Mouse (Mus musculus) macrophage (primary cell): Measurements from ENCODE around the gene Krcc1. TPM values are rescaled to one million over a fixed set of nuclear protein-coding genes. Genes with fewer than 3 reads are reported as not detected.

Experiments used
- H3K27ac ChIP-seq: fragments of 350-480 bp; formaldehyde crosslinking; 2 replicates; pipeline ENCODE4 v1.9.0; 2021
- H3K36me3 ChIP-seq: fragments of 350-480 bp; formaldehyde crosslinking; 2 replicates; pipeline ENCODE4 v1.9.0; 2021; ENCODE audit errors: inconsistent target
- H3K4me3 ChIP-seq: fragments of 350-480 bp; formaldehyde crosslinking; 2 replicates; pipeline ENCODE4 v1.9.0; 2021; ENCODE audit errors: inconsistent target
- H3K79me2 ChIP-seq: fragments of 350-480 bp; formaldehyde crosslinking; 2 replicates; pipeline ENCODE4 v1.9.0; 2021; ENCODE audit errors: inconsistent target
- WGBS: methylation state at CpG from one replicate; pipeline ENCODE4 v1.1.7; 2026; ENCODE audit warnings: inconsistent platforms; ENCODE audit not compliant: missing documents; 5-methylcytosine and 5-hydroxymethylcytosine counted together
- polyA plus RNA-seq: library from polyadenylated mRNA; stranded (reverse); fragments of 250-400 nt; gene quantifications from 3 replicates; pipeline ENCODE4 v1.2.4, GENCODE M21; 2018; ENCODE audit warnings: inconsistent platforms
- total RNA-seq, 78 experiments: library from RNA; depleted of rRNA; stranded (reverse); fragments of 250-400 nt; gene quantifications; 1 replicate in 9 of 78; 2 replicates in 24 of 78; 3 replicates in 43 of 78; 4 replicates in 2 of 78; pipeline ENCODE4 v1.2.4; 2018; ENCODE audit warnings: inconsistent platforms in 56 of 78

Krcc1 gene
- 100 to 1,000 TPM in 5 of 26 experiments, 10 to 100 TPM in 21; 20.3 to 134 (median 75.3) TPM for total RNA-seq (2018; cell fraction: chromatin; rRNA removed)
- 100 to 1,000 TPM in 21 of 26 experiments, 10 to 100 TPM in 5; 82.9 to 143 (median 109) TPM for total RNA-seq (2018; cell fraction: cytosol; rRNA removed)
- total RNA-seq (2018; cell fraction: nucleus; rRNA removed), result 100 to 1,000 TPM in 11 of 26 experiments, 10 to 100 TPM in 15; 51.7 to 138 (median 94.1) TPM
- 102 to 223 TPM (median 117 TPM) in 3 replicates for polyA plus RNA-seq

DNA sequence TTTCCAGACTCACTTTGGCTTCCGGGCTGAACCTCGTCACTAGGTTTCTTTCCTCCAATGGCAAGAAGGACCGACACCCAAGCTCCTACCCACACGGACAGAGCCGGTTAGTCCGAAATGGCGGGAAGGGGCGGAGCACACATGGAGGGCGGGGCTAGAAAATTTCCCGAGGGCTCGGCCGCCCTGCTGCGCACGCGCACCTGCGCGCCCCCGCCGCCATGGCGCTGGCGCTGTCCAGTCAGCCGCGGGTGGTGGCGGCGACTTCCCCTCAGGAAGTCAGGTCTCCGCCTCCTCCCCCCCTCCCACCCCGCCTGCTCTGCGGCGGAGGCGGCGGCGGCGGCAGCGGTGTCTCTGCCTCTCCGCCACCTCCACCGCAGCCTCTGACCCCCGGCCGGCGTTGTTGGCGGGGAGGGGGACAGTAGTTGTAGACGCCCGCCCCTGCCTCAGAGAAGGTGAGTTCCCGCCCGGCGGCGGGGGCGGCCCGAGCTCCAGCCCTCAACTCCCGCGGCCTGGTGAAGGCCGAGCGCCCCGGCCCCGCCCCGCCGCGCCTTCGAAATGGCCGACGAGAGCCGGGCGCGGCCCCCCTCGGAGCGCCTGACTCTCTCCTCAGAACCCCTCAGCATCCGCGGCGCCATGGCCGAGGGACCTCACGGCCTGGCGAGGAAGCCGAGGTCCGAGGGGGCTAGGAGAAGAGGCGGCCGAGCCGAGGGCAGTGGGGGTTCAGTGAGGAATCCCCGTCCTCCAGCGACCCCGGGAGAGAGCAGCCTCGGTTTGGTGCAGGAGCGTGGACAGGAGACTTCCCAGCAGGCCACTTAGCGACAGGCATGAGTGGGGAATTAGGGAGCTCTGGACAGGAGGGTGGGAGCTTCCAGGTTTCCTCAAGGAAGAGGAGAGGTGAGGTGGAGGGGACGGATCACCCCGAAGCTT, at the start of gene Krcc1:
Krcc1 (plus strand) TSS at position 289 of the 927 bp plus-strand sequence.
- under 1% methylated on average over 76 of the region's 84 CpGs for WGBS
- Histone ChIP-seq H3K27ac (peak within 1 kb of the TSS; percentile 94), H3K36me3 (no peaks in the 10 kb centered on the region), H3K79me2 (peaks cover 49% of the 10 kb centered on the region), H3K4me3 (peak within 1 kb of the TSS; percentile 95)

DNA sequence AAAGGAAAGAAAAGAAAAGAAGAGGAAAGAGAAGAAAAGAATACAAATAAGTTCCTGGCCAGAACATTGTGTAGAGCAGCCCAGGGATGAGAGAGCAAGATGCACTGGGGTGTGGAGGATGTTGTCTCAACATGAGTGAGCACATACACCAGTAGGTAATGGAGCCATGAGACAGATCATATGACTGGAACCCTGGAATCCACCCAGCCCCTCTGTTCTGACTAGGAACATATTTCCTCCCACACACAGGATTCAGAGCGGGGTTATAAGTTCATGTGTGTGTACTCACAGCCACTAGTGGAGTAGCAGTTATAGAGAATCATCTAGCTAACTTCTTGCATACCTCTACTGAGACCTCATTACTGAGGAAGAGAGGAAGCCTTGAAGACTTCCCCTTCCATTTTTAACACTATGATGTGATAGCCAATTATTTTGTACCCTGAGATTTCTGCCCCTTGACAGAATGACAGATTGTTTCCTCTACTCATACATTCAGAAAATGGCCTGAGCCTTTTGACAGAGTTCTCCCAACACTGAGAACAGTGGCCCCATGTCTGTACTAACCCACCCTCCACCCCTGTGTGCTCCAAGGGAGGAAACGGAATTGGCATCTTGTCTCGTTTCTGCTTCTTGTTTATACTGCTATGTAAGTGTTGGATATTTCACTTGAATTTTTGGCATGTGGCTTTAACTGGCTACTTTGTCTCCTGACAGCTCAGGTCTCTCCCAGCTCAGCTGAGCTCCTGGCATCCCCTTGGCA, 47.1 kb upstream of the Krcc1 start:
- Histone ChIP-seq H3K36me3 (no peaks in the 10 kb centered on the region), H3K79me2 (no peaks in the 10 kb centered on the region), H3K27ac (peak overlapping the region; percentile 32), H3K4me3 (no peak overlapping the region)
- WGBS, result 13% methylated on average over 2 of the region's 3 CpGs

DNA sequence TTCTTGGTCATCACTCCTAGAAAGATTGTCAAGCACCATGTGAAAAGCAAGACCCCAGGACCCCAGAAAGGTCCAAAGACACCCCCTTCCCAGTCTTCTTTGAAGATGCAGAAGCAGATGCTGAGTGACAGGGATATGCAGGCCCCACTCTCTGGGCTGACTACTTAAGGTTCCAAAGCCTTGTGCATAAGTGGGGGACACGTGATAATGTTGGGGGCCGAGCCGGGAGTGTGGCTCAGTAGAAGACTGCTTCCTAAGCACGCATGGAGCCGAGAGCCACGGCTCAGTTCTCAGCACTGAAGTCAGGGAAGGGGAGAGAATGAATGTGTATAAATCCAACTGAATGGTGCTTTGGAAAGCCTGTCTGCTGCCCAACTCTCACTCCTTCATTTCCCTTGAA, 44.9 kb upstream of the Krcc1 start:
- WGBS, result 98% methylated on average over 6 of the region's 6 CpGs
- H3K27ac ChIP-seq, result no peak overlapping the region
- no peak overlapping the region for H3K4me3 ChIP-seq
- H3K79me2 ChIP-seq, result no peaks in the 10 kb centered on the region
- H3K36me3 ChIP-seq, result no peaks in the 10 kb centered on the region

DNA sequence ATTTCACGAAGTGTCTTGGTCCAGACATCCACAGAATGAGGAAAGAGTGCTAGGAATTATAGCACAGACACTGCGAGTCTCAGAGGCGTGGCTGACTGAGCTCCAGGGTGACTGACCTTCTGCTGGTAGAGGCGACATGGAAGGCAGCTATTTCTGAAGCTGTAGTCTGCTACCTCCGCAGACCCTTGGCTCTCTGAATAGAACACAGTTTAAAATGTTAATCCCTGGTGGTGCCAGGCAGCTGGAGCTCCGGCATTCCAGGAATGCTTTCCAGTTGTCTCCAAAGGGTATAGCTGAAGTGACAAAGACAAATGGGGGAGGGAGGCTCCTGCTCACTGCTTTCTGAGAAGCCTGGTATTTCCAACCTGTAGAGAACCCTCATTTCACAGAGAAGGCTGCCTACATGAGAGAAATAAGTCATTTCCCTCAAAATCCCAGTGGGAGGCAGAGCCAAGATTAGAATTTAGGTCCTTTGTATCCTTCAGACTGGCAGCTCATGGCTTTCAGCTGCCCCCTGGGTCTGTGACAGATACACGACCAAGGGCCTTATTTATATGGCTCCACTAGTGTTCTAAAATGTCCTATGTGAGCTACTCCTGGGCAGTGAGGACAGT, 44.2 kb upstream of the Krcc1 start:
- Histone ChIP-seq H3K4me3 (no peak overlapping the region), H3K27ac (no peak overlapping the region), H3K79me2 (no peaks in the 10 kb centered on the region), H3K36me3 (no peaks in the 10 kb centered on the region)
- WGBS, result 90% methylated on average over 7 of the region's 7 CpGs

DNA sequence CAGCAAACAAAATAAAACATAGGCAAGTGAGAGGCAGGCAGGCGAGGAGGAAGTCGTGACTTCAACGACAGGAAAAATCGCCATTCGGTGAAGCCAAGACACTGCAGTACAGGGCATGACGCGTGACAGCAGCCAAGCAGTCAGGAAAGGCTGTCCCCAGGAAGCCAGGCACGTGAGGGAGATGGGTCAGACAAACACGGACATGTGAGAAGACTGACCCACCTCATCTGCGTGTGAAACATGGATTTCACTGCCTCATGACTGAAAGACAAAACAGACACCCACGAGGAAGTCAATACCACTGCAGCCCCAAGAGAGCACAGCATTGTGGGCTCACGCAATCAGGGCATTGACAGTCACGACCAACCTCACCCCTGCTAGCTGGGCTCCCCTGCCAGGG, 36.4 kb upstream of the Krcc1 start:
- H3K4me3 ChIP-seq, result no peak overlapping the region
- H3K36me3 ChIP-seq, result no peaks in the 10 kb centered on the region
- H3K27ac ChIP-seq, result no peak overlapping the region
- no peaks in the 10 kb centered on the region for H3K79me2 ChIP-seq
- WGBS, result 73% methylated on average over 13 of the region's 13 CpGs

DNA sequence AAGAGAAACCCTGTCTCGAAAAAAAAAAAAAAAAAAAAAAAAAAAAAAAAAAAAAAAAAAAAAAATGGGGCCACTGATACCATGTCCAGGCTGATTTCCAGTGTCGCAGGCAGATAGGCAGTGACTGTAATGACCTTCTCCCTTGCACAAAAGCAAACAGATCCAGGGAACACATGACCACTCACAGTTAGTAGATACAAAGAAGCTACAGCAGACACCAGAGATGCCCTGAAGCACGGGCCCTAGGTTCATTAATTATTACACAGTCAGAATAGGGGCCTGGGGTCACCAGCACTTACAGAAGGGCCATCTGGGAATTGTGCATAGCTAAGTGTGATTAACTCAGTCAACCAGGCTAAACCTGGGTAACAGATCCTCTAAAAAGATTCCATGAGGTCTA, 35.5 kb upstream of the Krcc1 start:
- Histone ChIP-seq H3K27ac (no peak overlapping the region), H3K4me3 (no peak overlapping the region), H3K36me3 (no peaks in the 10 kb centered on the region), H3K79me2 (no peaks in the 10 kb centered on the region)
- WGBS, result 95% methylated on average over 2 of the region's 3 CpGs

DNA sequence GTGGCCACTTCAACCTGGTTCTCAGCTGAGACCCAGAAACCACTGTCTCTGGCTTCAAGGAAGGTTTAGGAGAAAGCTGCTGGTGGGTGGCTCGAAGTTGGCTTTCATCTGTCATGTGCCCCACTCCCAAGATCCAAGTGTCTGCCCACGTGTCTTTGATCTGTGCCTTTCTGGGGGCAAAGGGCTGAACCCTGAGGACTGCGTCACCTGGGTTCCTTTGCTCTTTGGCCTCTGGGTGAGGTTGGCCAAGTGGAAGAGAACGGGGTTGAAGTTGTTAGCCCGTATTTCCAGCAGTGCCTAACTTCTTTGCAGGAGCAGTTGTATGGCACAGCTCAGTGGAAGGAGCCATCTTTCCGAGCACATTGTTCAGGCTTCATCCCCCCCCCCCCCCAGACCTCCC, 35.0 kb upstream of the Krcc1 start:
- Histone ChIP-seq H3K36me3 (no peaks in the 10 kb centered on the region), H3K27ac (no peak overlapping the region), H3K79me2 (no peaks in the 10 kb centered on the region), H3K4me3 (no peak overlapping the region)
- 93% methylated on average over 6 of the region's 6 CpGs for WGBS

DNA sequence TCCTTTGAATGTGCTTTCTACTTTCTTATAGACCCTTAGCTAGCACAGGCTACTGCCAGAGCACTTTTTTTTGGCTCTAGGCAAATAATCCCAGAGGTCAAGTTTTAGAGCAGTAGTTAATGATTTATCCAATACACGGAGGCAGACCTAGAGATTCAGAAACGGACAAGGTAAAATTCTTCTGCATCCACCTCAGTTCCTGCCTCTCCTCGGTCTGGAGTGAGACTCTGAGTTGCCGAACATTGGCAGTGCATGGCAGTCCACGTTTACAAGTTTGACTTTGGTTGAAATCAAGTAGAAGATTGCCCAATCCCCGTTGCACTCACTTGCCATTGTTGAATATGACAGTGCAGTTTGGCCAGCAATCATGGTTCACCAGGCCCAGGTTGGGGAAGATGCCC, 34.4 kb upstream of the Krcc1 start:
- 81% methylated on average over 6 of the region's 6 CpGs for WGBS
- Histone ChIP-seq H3K27ac (no peak overlapping the region), H3K4me3 (no peak overlapping the region), H3K36me3 (no peaks in the 10 kb centered on the region), H3K79me2 (no peaks in the 10 kb centered on the region)

DNA sequence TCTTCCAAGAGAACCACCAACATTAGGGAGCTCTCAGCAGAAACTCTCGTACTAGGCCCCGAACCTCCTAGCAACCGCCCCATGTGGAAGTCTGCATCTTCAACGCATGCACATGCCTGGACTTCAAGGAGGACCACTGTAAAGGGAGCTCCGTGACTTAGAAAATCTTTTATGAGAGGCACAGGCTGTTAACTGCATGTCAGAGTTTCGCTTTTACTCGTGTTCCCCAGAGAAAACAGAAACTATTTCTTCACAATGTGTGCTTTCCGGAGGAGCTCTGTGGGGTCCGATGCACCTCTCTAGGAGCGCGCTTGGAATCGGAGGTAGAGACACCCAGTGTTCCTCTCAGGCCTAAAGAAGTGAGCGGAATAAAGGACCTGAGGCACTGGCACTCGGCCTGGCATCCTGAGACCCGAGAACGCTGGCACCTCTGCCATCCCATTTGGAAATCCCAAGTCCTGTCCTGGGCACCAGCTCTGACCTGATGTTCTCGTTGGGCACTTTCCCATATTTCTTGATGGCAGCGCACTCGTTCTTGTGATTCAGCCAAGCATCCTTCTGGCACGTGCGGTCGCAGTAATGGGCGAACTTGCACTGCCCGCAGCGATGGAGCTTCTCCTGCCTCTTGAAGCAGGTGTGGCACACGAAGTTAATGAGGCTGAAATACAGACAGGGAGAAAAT, 32.3 kb upstream of the Krcc1 start:
- Histone ChIP-seq H3K4me3 (no peak overlapping the region), H3K36me3 (no peaks in the 10 kb centered on the region), H3K27ac (no peak overlapping the region), H3K79me2 (no peaks in the 10 kb centered on the region)
- 94% methylated on average over 25 of the region's 26 CpGs for WGBS

DNA sequence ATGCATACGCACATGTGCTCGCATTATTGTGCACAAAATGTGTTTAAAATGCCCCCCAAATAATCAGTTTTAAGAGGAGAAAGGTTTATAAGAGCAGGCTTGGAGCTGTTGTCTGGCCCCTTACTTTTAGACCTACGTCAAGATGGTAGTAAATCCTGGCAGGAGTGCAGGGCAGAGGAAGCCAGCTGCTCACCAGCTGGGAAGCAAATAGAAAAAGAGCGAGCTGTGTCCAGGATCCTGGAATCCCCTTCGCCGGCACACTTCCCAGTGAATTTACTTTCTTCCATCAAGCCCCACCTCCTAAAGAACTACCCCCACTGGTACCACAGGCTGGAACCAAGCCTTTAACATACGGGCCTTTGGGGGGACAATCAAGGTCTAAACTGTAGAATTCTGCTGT, 30.6 kb upstream of the Krcc1 start:
- 93% methylated on average over 7 of the region's 7 CpGs for WGBS
- Histone ChIP-seq H3K4me3 (no peak overlapping the region), H3K27ac (no peak overlapping the region), H3K36me3 (no peaks in the 10 kb centered on the region), H3K79me2 (no peaks in the 10 kb centered on the region)

DNA sequence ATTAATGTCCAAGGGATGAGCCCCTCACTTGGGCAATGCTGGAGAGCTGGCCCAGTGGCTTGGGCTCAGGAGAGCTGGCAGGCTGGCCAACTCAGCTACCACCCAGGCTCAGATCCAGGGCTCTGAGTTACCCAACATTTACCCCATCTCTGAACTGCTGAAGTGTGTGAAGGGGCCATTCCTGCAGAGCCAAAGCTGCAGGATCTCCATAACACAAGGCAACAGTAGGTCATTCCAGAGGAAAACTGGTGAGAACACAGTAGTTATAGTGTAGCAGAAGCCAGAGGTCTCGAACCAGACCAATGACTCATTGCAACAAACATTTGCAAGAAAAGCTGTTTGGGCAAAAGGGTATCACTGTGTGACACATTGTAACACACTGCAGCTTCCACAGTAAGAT, 28.7 kb upstream of the Krcc1 start:
- H3K27ac ChIP-seq, result no peak overlapping the region
- WGBS, result 100% methylated on average over 1 of the region's 1 CpGs
- H3K4me3 ChIP-seq, result no peak overlapping the region

DNA sequence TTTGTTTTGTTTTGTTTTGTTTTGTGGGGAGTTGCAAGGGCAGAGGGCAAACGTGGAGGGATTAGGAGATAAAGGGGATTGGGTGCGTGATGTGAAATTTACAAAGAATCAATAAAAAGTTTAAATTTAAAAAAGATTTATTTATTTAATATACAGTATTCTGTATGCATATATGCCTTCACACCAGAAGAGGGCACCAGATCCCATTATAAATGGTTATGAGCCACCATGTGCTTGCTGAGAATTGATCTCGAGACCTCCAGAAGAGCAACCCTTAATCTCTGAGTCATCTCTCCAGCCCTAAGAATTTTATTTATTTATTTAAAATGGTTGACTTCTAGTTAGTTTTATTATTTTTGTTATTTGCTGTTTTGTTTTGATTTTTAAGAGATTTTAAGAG, 28.2 kb upstream of the Krcc1 start:
- Histone ChIP-seq H3K36me3 (no peaks in the 10 kb centered on the region), H3K27ac (no peak overlapping the region), H3K79me2 (no peaks in the 10 kb centered on the region), H3K4me3 (no peak overlapping the region)
- 85% methylated on average over 3 of the region's 3 CpGs for WGBS

More for the DNA sequence above, 28.7 kb upstream of the Krcc1 start:
- no peaks in the 10 kb centered on the region for H3K36me3 ChIP-seq
- H3K79me2 ChIP-seq, result no peaks in the 10 kb centered on the region

DNA sequence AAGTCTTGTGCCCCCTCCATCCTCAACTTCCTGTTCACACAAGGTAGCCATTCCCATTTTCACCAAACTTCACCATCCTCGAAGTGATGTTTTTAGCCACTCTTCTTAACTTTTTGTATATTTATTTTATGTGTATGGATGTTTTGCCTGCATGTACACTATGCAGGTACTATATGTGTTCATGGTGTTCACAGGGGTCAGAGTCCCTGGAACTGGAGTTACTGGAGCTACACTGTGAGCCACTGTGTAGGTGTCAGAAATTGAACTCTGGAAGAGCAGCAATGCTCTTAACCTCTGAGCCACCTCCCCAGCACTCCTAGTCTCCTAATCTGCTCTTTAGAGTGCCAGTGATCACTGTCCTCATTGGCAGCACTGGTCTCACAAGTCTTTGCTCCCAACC, 23.1 kb upstream of the Krcc1 start:
- H3K36me3 ChIP-seq, result no peaks in the 10 kb centered on the region
- H3K27ac ChIP-seq, result no peak overlapping the region
- no peaks in the 10 kb centered on the region for H3K79me2 ChIP-seq
- WGBS, result 93% methylated on average over 1 of the region's 1 CpGs
- H3K4me3 ChIP-seq, result no peak overlapping the region

DNA sequence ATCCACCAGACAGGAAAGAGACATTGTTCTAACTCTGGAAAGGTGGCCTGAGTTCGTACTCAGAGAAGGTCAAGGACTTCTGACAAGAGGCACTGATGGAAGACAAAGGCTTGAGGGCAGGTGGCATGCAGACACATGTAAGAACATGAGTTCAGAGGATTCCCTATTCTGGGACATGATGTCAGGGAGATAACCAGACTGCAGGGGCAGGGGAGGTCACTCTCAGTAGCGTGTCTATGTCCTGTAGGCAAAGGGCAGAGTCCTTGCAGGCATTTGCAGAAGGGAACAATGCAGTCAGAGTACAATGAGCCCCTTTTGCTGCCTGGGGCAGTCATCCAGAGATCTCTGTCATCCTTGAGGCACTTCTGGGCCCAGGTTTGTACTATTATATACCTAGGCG, 21.9 kb upstream of the Krcc1 start:
- no peak overlapping the region for H3K4me3 ChIP-seq
- WGBS, result 94% methylated on average over 3 of the region's 3 CpGs
- no peak overlapping the region for H3K27ac ChIP-seq
- H3K79me2 ChIP-seq, result no peaks in the 10 kb centered on the region
- no peaks in the 10 kb centered on the region for H3K36me3 ChIP-seq
